16 mouse cellular contexts compared by ENCODE assay signal in the genomic region with DNA sequence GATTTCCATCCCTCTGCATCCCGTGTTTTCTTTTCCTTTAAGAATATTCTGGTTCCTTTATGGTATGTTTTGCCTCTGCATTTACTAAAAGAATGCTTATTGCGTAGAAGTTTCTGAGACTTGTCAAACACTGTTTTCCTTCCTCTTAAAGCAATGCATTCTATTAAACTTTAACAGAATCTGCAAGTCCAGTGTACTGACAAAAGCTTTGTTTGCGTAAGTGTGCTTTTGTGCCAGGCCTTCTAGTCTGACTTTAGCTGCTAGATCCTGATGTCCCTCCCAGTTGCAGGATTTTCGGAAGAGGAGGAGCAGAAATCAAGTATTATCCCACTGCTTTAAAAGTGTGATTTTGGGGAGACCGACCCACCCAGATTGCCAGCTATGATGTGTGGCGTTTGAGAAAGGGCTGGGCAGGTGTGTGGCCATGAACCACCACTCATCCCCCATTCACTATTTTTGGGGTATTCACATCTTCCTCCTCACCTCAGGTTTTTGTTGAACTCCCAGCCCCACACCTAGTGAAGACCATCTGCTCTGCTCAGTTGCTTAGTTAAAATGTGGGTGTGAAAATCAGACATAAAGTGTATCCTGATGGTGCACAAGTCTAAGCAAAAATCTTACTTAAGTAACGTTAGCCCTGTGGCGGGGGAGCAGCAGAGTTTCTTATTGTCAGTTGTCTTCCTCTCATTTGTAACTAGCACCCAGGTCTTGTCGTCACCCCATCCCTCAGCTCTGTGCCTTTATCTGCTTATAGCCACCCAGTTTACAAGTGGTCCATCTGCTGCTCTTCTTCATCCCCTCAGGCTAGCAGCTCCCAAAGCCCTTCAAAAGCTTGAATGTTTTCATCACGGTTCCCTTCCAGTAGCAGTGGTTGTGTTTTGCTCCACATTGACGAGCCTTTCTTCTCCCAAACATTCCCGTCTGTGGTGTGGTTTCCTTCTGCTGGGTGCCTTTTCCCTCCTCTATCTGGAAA. TPM values are rescaled to one million over a fixed set of nuclear protein-coding genes. Genes with fewer than 3 reads are reported as not detected.
DNase-seq lines count a peak whose midpoint lies in the region; ATAC-seq and TF ChIP-seq lines count a peak whose summit lies in the region.
"Had no signal": no experiment of that assay in that cellular context is flagged by ENCODE, and none has a peak within 500 bp of the region (broad histone marks: within the 10 kb centered on the region; RNA-seq: fewer than 3 reads in every experiment).

No protein-coding gene starts in this region.

- DNase-seq in forebrain, embryonic 14.5 days (ENCODE audit: low spot score): peak; percentile 47
- no peak for DNase-seq in left cerebral cortex, adult 2 months (ENCODE audit: extremely low spot score in 1 of 2, low spot score in 2 of 2)
- no peak for DNase-seq in left cerebral cortex, postnatal 10 days (ENCODE audit: extremely low spot score in 1 of 2, low spot score in 2 of 2)
- peak; percentile 47 for DNase-seq in adipocyte (ENCODE audit: low spot score)
- DNase-seq in midbrain, embryonic 14.5 days: no peak
- DNase-seq: cerebellum, adult 18-20 months; gastrocnemius, postnatal 10 days; kidney, postnatal 14 days; thymus, postnatal 14 days had no signal

- peak overlapping the region; percentile 55; the same call in 1 of the 2 replicates for H3K27ac ChIP-seq in forebrain, embryonic 14.5 days (ENCODE audit: low read depth, low read length)
- no peak overlapping the region for H3K27ac ChIP-seq in forebrain, embryonic 12.5 days
- H3K27ac ChIP-seq in left cerebral cortex, adult 2 months: peak overlapping the region; percentile 37
- 0 out of 2 replicates have a peak overlapping the region, but pooled peaks have one; percentile 54 for H3K27ac ChIP-seq in intestine, postnatal 0 days (ENCODE audit: low read depth, low read length)
- no peak overlapping the region for H3K27ac ChIP-seq in midbrain, embryonic 14.5 days (replicated peaks; ENCODE audit: low read depth, low read length)
- no peak overlapping the region for H3K27ac ChIP-seq in midbrain, embryonic 15.5 days
- H3K27ac ChIP-seq: limb, embryonic 13.5 days had no signal

- no peaks in the 10 kb centered on the region for H3K36me3 ChIP-seq in forebrain, embryonic 14.5 days (ENCODE audit: control insufficient read depth, insufficient read depth, low read length)
- no peaks in the 10 kb centered on the region for H3K36me3 ChIP-seq in forebrain, embryonic 12.5 days (replicated peaks)
- H3K36me3 ChIP-seq in intestine, postnatal 0 days (ENCODE audit: control insufficient read depth, insufficient read depth): no peaks in the 10 kb centered on the region
- no peaks in the 10 kb centered on the region for H3K36me3 ChIP-seq in midbrain, embryonic 14.5 days (ENCODE audit: control insufficient read depth, insufficient read depth, low read length)
- no peaks in the 10 kb centered on the region for H3K36me3 ChIP-seq in midbrain, embryonic 15.5 days (replicated peaks)

- H3K4me1 ChIP-seq in forebrain, embryonic 14.5 days (ENCODE audit: control insufficient read depth, insufficient read depth, low read length): peaks cover 14% of the 10 kb centered on the region
- H3K4me1 ChIP-seq in forebrain, embryonic 12.5 days: peaks cover 13% of the 10 kb centered on the region
- H3K4me1 ChIP-seq in intestine, postnatal 0 days (replicated peaks; ENCODE audit: control insufficient read depth, insufficient read depth, low read length): no peaks in the 10 kb centered on the region
- 0 out of 2 replicates have a peak, but pooled peaks cover 4% of the 10 kb centered on the region for H3K4me1 ChIP-seq in midbrain, embryonic 14.5 days (ENCODE audit: control insufficient read depth, insufficient read depth, low read length)
- peaks cover 5% of the 10 kb centered on the region; the same call in 1 of the 2 replicates for H3K4me1 ChIP-seq in midbrain, embryonic 15.5 days

- H3K9me3 ChIP-seq in forebrain, embryonic 14.5 days (replicated peaks; ENCODE audit: control insufficient read depth, low read length): no peaks in the 10 kb centered on the region
- no peaks in the 10 kb centered on the region for H3K9me3 ChIP-seq in forebrain, embryonic 12.5 days
- no peaks in the 10 kb centered on the region for H3K9me3 ChIP-seq in intestine, postnatal 0 days (ENCODE audit: control insufficient read depth)
- no peaks in the 10 kb centered on the region for H3K9me3 ChIP-seq in midbrain, embryonic 14.5 days (ENCODE audit: control insufficient read depth, low read length)
- H3K9me3 ChIP-seq in midbrain, embryonic 15.5 days: no peaks in the 10 kb centered on the region
- H3K9me3 ChIP-seq: limb, embryonic 13.5 days; megakaryocyte, embryonic 14.5 days had no signal

- WGBS in forebrain, embryonic 14.5 days: 64% methylated on average over 12 of the region's 12 CpGs
- 71% methylated on average over 12 of the region's 12 CpGs for WGBS in forebrain, embryonic 12.5 days
- WGBS in intestine, postnatal 0 days: 62% methylated on average over 12 of the region's 12 CpGs
- WGBS in midbrain, embryonic 14.5 days: 80% methylated on average over 12 of the region's 12 CpGs
- WGBS in midbrain, embryonic 15.5 days: 72% methylated on average over 12 of the region's 12 CpGs

- ATAC-seq in forebrain, embryonic 14.5 days: no peak; the same call in 1 of the 2 replicates
- ATAC-seq in forebrain, embryonic 12.5 days (ENCODE audit: low FRiP score): no peak
- ATAC-seq in intestine, postnatal 0 days: no peak
- no peak for ATAC-seq in midbrain, embryonic 14.5 days (ENCODE audit: low FRiP score, low TSS enrichment)
- no peak for ATAC-seq in midbrain, embryonic 15.5 days (replicated peaks)

- no peak overlapping the region for H3K4me3 ChIP-seq in forebrain, embryonic 14.5 days (ENCODE audit: low read depth, low read length)
- H3K4me3 ChIP-seq in forebrain, embryonic 12.5 days (replicated peaks): no peak overlapping the region
- H3K4me3 ChIP-seq in left cerebral cortex, adult 2 months: no peak overlapping the region
- H3K4me3 ChIP-seq in intestine, postnatal 0 days (ENCODE audit: low read depth, low read length): no peak overlapping the region
- H3K4me3 ChIP-seq in midbrain, embryonic 14.5 days (replicated peaks; ENCODE audit: low read depth, low read length): no peak overlapping the region
- H3K4me3 ChIP-seq in midbrain, embryonic 15.5 days: no peak overlapping the region
- H3K4me3 ChIP-seq: limb, embryonic 13.5 days; megakaryocyte, embryonic 14.5 days; myocyte had no signal

- no peaks in the 10 kb centered on the region for H3K27me3 ChIP-seq in forebrain, embryonic 14.5 days (replicated peaks; ENCODE audit: control insufficient read depth, insufficient read depth, low read length)
- peaks cover 6% of the 10 kb centered on the region for H3K27me3 ChIP-seq in forebrain, embryonic 12.5 days
- no peaks in the 10 kb centered on the region for H3K27me3 ChIP-seq in intestine, postnatal 0 days (replicated peaks; ENCODE audit: control insufficient read depth, insufficient read depth, low read length)
- H3K27me3 ChIP-seq in midbrain, embryonic 14.5 days (ENCODE audit: control insufficient read depth, insufficient read depth, low read length): no peaks in the 10 kb centered on the region
- no peaks in the 10 kb centered on the region for H3K27me3 ChIP-seq in midbrain, embryonic 15.5 days (replicated peaks)
- H3K27me3 ChIP-seq: limb, embryonic 13.5 days; megakaryocyte, embryonic 14.5 days had no signal

- no peak for TF ChIP-seq CTCF in left cerebral cortex, adult 2 months (IDR thresholded peaks at IDR 0.05)
- no peak for TF ChIP-seq CTCF in intestine, postnatal 0 days (IDR thresholded peaks at IDR 0.05; ENCODE audit: low read depth)

- no peak overlapping the region for H3K9ac ChIP-seq in forebrain, embryonic 14.5 days (ENCODE audit: low read length)
- no peak overlapping the region for H3K9ac ChIP-seq in forebrain, embryonic 12.5 days
- no peak overlapping the region for H3K9ac ChIP-seq in intestine, postnatal 0 days (ENCODE audit: low read depth, low read length)
- no peak overlapping the region for H3K9ac ChIP-seq in midbrain, embryonic 14.5 days (replicated peaks; ENCODE audit: low read length)
- no peak overlapping the region for H3K9ac ChIP-seq in midbrain, embryonic 15.5 days
- H3K9ac ChIP-seq: limb, embryonic 13.5 days had no signal

- intact Hi-C loops in left cerebral cortex, adult 2 months (cut with DNase I): no loop called here
- intact Hi-C loops in left cerebral cortex, postnatal 10 days (cut with DNase I): no loop called here

- no peak overlapping the region for H3K4me2 ChIP-seq in forebrain, embryonic 14.5 days (ENCODE audit: low read length)
- H3K4me2 ChIP-seq in forebrain, embryonic 12.5 days: no peak overlapping the region
- H3K4me2 ChIP-seq in intestine, postnatal 0 days (replicated peaks; ENCODE audit: low read depth): peak overlapping the region; percentile 22; the same call in 1 of the 2 replicates
- no peak overlapping the region for H3K4me2 ChIP-seq in midbrain, embryonic 14.5 days (ENCODE audit: low read length)
- H3K4me2 ChIP-seq in midbrain, embryonic 15.5 days: no peak overlapping the region
- H3K4me2 ChIP-seq: heart, embryonic 11.5 days; limb, embryonic 13.5 days had no signal

RNA-seq across cellular contexts. Expression of a gene that starts 47.3 kb away (rescaled TPM):
- 12.1 and 13.0 TPM in 2 replicates for polyA plus RNA-seq in forebrain, embryonic 14.5 days (2014; fragmentation: Nextera tagmentation; extraction: Ambion mirVana)
- 18.0 and 19.1 TPM in 2 replicates for polyA plus RNA-seq in forebrain, embryonic 12.5 days (2016; fragmentation: Nextera tagmentation; extraction: Ambion mirVana)
- 10 to 100 TPM; 58.8 to 59.5 TPM for total RNA-seq in left cerebral cortex, adult 2 months (2021)
- 10 to 100 TPM; 51.4 to 57.3 TPM for total RNA-seq in left cerebral cortex, postnatal 10 days (2021)
- 27.9 and 28.3 TPM in 2 replicates for polyA plus RNA-seq in intestine, postnatal 0 days (2015; fragmentation: Nextera tagmentation; extraction: Ambion mirVana)
- polyA plus RNA-seq in midbrain, embryonic 14.5 days (2014; fragmentation: Nextera tagmentation; extraction: Ambion mirVana): 12.0 and 16.1 TPM in 2 replicates
- polyA plus RNA-seq in midbrain, embryonic 15.5 days (2015; fragmentation: Nextera tagmentation; extraction: Ambion mirVana): 9.6 and 10.6 TPM in 2 replicates

Comparison
In these comparisons a context has a peak if more than half of its experiments do, and no peak if none do; other contexts are left out.
1. H3K27ac ChIP-seq: peak in forebrain, embryonic 14.5 days (single experiment), left cerebral cortex, adult 2 months (single experiment) and intestine, postnatal 0 days (single experiment); none in forebrain, embryonic 12.5 days (single experiment), midbrain, embryonic 14.5 days (single experiment) and midbrain, embryonic 15.5 days (single experiment).
2. DNase-seq: peak in forebrain, embryonic 14.5 days (single experiment) and adipocyte (single experiment); none in left cerebral cortex, adult 2 months (0 of 2), left cerebral cortex, postnatal 10 days (0 of 2) and midbrain, embryonic 14.5 days (single experiment).